Mouse (Mus musculus): ENCODE data around the gene Patl1. TPM values are rescaled to one million over a fixed set of nuclear protein-coding genes. Genes with fewer than 3 reads are reported as not detected.
"Not testable (repeated sequence)": the region's sequence is repeated elsewhere in the genome, so short reads cannot be mapped to it uniquely, and the experiment has no call there.

Gene Patl1
- total and polyA plus RNA-seq, 2 experiments from 2014 or later, result 11.9 to 13.4 TPM

GRCm38 (mm10) chr19:11969155-11970050, 57.2 kb downstream of the Patl1 start:
- ATAC-seq (ENCODE audit: low FRiP score) (no peak), DNase-seq (ENCODE audit: low spot score) (no peak)
- H3K4me3 ChIP-seq (ENCODE audit: low read depth, low read length), result no peak overlapping the region
- peaks cover 6% of the 10 kb centered on the region for H3K4me1 ChIP-seq (ENCODE audit: insufficient read depth, low read length)
- H3K4me2 ChIP-seq (ENCODE audit: low read depth, low read length, poor library complexity, severe bottlenecking), result no peak overlapping the region
- peaks cover 42% of the 10 kb centered on the region for H3K36me3 ChIP-seq (ENCODE audit: insufficient read depth, low read length)
- no peak for TF ChIP-seq CTCF (IDR thresholded peaks at IDR 0.05)
- 75% methylated on average over 9 of the region's 9 CpGs for WGBS
- no peak overlapping the region for H3K27ac ChIP-seq (ENCODE audit: low read depth, low read length)
- H3K27me3 ChIP-seq (ENCODE audit: insufficient read depth, low read length), result no peaks in the 10 kb centered on the region
- H3K9ac ChIP-seq (replicated peaks; ENCODE audit: low read length, poor library complexity, severe bottlenecking), result no peak overlapping the region
- H3K9me3 ChIP-seq (ENCODE audit: low read length), result no peaks in the 10 kb centered on the region

GRCm38 (mm10) chr19:11973511-11974222, 61.5 kb downstream of the Patl1 start:
- DNase-seq (ENCODE audit: low spot score), result no peak
- no peak overlapping the region for H3K4me2 ChIP-seq (ENCODE audit: low read depth, low read length, poor library complexity, severe bottlenecking)
- H3K27me3 ChIP-seq (ENCODE audit: insufficient read depth, low read length), result no peaks in the 10 kb centered on the region
- ATAC-seq (ENCODE audit: low FRiP score), result no peak
- TF ChIP-seq CTCF (IDR thresholded peaks at IDR 0.05), result no peak
- no peaks in the 10 kb centered on the region for H3K9me3 ChIP-seq (ENCODE audit: low read length)
- WGBS, result 96% methylated on average over 13 of the region's 13 CpGs
- no peak overlapping the region for H3K4me3 ChIP-seq (ENCODE audit: low read depth, low read length)
- no peak overlapping the region for H3K9ac ChIP-seq (replicated peaks; ENCODE audit: low read length, poor library complexity, severe bottlenecking)
- peaks cover 70% of the 10 kb centered on the region for H3K36me3 ChIP-seq (ENCODE audit: insufficient read depth, low read length)
- no peak overlapping the region for H3K27ac ChIP-seq (ENCODE audit: low read depth, low read length)
- H3K4me1 ChIP-seq (ENCODE audit: insufficient read depth, low read length), result no peaks in the 10 kb centered on the region

- H3K4me3 ChIP-seq (ENCODE audit: low read depth, low read length), result no peak overlapping the region
- no peak for TF ChIP-seq CTCF (IDR thresholded peaks at IDR 0.05)
- no peak for ATAC-seq (ENCODE audit: low FRiP score)
- H3K27ac ChIP-seq (ENCODE audit: low read depth, low read length), result no peak overlapping the region
- 100% methylated on average over 2 of the region's 2 CpGs for WGBS
- no peaks in the 10 kb centered on the region for H3K4me1 ChIP-seq (ENCODE audit: insufficient read depth, low read length)
- no peak overlapping the region for H3K4me2 ChIP-seq (ENCODE audit: low read depth, low read length, poor library complexity, severe bottlenecking)
- no peaks in the 10 kb centered on the region for H3K9me3 ChIP-seq (ENCODE audit: low read length)
- no peak overlapping the region for H3K9ac ChIP-seq (replicated peaks; ENCODE audit: low read length, poor library complexity, severe bottlenecking)
- DNase-seq (ENCODE audit: low spot score), result no peak
- H3K36me3 ChIP-seq (ENCODE audit: insufficient read depth, low read length), result peaks cover 70% of the 10 kb centered on the region
- no peaks in the 10 kb centered on the region for H3K27me3 ChIP-seq (ENCODE audit: insufficient read depth, low read length)
Observed at GRCm38 (mm10) chr19:11974223-11974540, 62.0 kb downstream of the Patl1 start.

GRCm38 (mm10) chr19:11975683-11976082, 63.5 kb downstream of the Patl1 start:
- Histone ChIP-seq H3K36me3 (ENCODE audit: insufficient read depth, low read length) (peaks cover 79% of the 10 kb centered on the region), H3K9ac (replicated peaks; ENCODE audit: low read length, poor library complexity, severe bottlenecking) (no peak overlapping the region)
- 89% methylated on average over 4 of the region's 4 CpGs for WGBS

GRCm38 (mm10) chr19:11977363-11977762, 65.2 kb downstream of the Patl1 start:
- 94% methylated on average over 5 of the region's 5 CpGs for WGBS
- peaks cover 78% of the 10 kb centered on the region for H3K36me3 ChIP-seq (ENCODE audit: insufficient read depth, low read length)
- H3K4me2 ChIP-seq (ENCODE audit: low read depth, low read length, poor library complexity, severe bottlenecking), result no peak overlapping the region
- no peak overlapping the region for H3K4me3 ChIP-seq (ENCODE audit: low read depth, low read length)
- ATAC-seq (ENCODE audit: low FRiP score) (no peak), DNase-seq (ENCODE audit: low spot score) (no peak)
- H3K27ac ChIP-seq (ENCODE audit: low read depth, low read length), result no peak overlapping the region
- no peak overlapping the region for H3K9ac ChIP-seq (replicated peaks; ENCODE audit: low read length, poor library complexity, severe bottlenecking)
- TF ChIP-seq CTCF (IDR thresholded peaks at IDR 0.05), result no peak
- H3K4me1 ChIP-seq (ENCODE audit: insufficient read depth, low read length), result no peaks in the 10 kb centered on the region
- no peaks in the 10 kb centered on the region for H3K9me3 ChIP-seq (ENCODE audit: low read length)
- H3K27me3 ChIP-seq (ENCODE audit: insufficient read depth, low read length), result no peaks in the 10 kb centered on the region

More at GRCm38 (mm10) chr19:11975683-11976082, 63.5 kb downstream of the Patl1 start:
- H3K4me1 ChIP-seq (ENCODE audit: insufficient read depth, low read length), result no peaks in the 10 kb centered on the region
- no peaks in the 10 kb centered on the region for H3K9me3 ChIP-seq (ENCODE audit: low read length)
- H3K4me2 ChIP-seq (ENCODE audit: low read depth, low read length, poor library complexity, severe bottlenecking), result no peak overlapping the region
- DNase-seq (ENCODE audit: low spot score), result no peak
- no peak overlapping the region for H3K4me3 ChIP-seq (ENCODE audit: low read depth, low read length)
- no peak overlapping the region for H3K27ac ChIP-seq (ENCODE audit: low read depth, low read length)
- H3K27me3 ChIP-seq (ENCODE audit: insufficient read depth, low read length), result no peaks in the 10 kb centered on the region
- ATAC-seq (ENCODE audit: low FRiP score), result no peak
- TF ChIP-seq CTCF (IDR thresholded peaks at IDR 0.05), result no peak

- Histone ChIP-seq H3K36me3 (ENCODE audit: insufficient read depth, low read length) (peaks cover 78% of the 10 kb centered on the region), H3K27ac (ENCODE audit: low read depth, low read length) (no peak overlapping the region), H3K9ac (replicated peaks; ENCODE audit: low read length, poor library complexity, severe bottlenecking) (no peak overlapping the region), H3K27me3 (ENCODE audit: insufficient read depth, low read length) (no peaks in the 10 kb centered on the region), H3K4me1 (ENCODE audit: insufficient read depth, low read length) (no peaks in the 10 kb centered on the region), H3K4me3 (ENCODE audit: low read depth, low read length) (no peak overlapping the region), H3K9me3 (ENCODE audit: low read length) (no peaks in the 10 kb centered on the region), H3K4me2 (ENCODE audit: low read depth, low read length, poor library complexity, severe bottlenecking) (no peak overlapping the region)
- 93% methylated on average over 4 of the region's 4 CpGs for WGBS
- ATAC-seq (ENCODE audit: low FRiP score), result no peak
- no peak for TF ChIP-seq CTCF (IDR thresholded peaks at IDR 0.05)
- DNase-seq (ENCODE audit: low spot score), result no peak
Observed at GRCm38 (mm10) chr19:11980471-11980870, 68.3 kb downstream of the Patl1 start.

GRCm38 (mm10) chr19:11984614-11985013, 72.4 kb downstream of the Patl1 start:
- not testable (repeated sequence) for H3K9ac ChIP-seq (replicated peaks; ENCODE audit: low read length, poor library complexity, severe bottlenecking); H3K4me2 ChIP-seq (ENCODE audit: low read depth, low read length, poor library complexity, severe bottlenecking); H3K9me3 ChIP-seq (ENCODE audit: low read length); DNase-seq (ENCODE audit: low spot score); H3K27me3 ChIP-seq (ENCODE audit: insufficient read depth, low read length); H3K4me1 ChIP-seq (ENCODE audit: insufficient read depth, low read length); H3K27ac ChIP-seq (ENCODE audit: low read depth, low read length); H3K4me3 ChIP-seq (ENCODE audit: low read depth, low read length); ATAC-seq (ENCODE audit: low FRiP score)
- WGBS, result 88% methylated on average over 5 of the region's 5 CpGs
- H3K36me3 ChIP-seq (ENCODE audit: insufficient read depth, low read length), result peaks cover 66% of the 10 kb centered on the region
